Mouse (Mus musculus) naive thymus-derived CD4-positive, alpha-beta T cell, adult 5 months (primary cell): ENCODE data around the gene Sstr1. TPM values are rescaled to one million over a fixed set of nuclear protein-coding genes. Genes with fewer than 3 reads are reported as not detected.

Experiments used
- polyA plus RNA-seq: library from polyadenylated mRNA; unstranded; fragments of 100-300 nt; shearing (Covaris generic); gene quantifications from one replicate; pipeline ENCODE4 v1.2.1, GENCODE M21; 2017

Sstr1 gene
- not detected for polyA plus RNA-seq

DNA sequence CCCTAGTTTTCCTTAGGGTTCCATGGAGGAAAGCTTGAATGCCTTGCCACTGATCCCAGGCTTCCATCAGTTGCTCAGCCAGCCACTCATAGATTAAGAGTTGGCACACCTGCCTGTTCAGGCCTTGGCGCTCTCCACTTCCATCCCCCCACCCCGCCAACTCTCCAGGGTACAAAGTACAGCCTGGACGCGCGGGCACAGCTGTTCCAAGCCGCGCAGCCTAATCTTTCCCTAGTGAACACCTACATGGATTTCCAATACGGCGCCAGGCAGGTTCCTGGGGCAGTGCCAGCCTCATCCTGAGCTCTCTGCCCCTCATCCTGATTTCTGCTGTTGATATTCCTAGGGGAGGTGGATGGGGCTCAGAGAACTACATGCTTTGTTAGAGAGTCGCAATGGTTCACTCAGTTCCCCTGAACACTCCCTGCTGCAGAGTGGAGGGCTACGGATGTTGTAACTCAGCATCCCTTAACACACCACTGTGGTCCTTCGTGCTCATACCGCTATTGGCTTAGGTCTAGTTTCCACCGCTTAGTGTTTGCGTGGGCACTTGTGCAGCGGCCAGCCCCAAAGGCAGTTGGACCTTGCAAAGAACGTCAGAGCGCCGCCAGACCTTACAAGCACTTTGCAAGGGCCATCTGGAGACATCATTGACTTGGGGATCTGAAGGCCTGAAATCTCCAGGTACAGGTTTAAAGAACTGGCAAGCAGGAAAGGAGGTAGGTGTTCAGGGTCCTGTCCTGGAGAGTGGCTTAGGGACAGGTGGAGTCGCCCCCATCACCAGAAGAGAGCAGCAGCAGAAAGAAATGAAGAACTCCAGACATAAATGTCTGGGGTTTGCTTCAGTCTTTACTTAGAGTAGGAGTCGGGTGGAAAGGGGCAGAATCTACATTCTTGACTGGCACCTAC is at the start of gene Sstr1:
Gene Sstr1, plus strand, starts transcription at position 610 of the 909 bp plus-strand sequence.

Other genes with a start within 250 kb of the Sstr1 start
- not detected for gene Clec14a, start 57.5 kb downstream of the Sstr1 start, polyA plus RNA-seq